Mouse (Mus musculus): Measurements from ENCODE around the gene Slc16a6. TPM values are rescaled to one million over a fixed set of nuclear protein-coding genes. Genes with fewer than 3 reads are reported as not detected.
A peak's percentile ranks its signal among the peaks of the same experiment; 100 is the strongest.

The Slc16a6 gene
- 5.2 and 7.0 TPM in 2 replicates for polyA plus RNA-seq (2015; fragmentation: Nextera tagmentation; extraction: Ambion mirVana)

- peak; percentile 82 for ATAC-seq (replicated peaks; ENCODE audit: extremely low read depth, insufficient read depth, low FRiP score)
- WGBS: under 1% methylated on average over 101 of the region's 111 CpGs
- H3K4me3 ChIP-seq (ENCODE audit: low read length): peak within 1 kb of the TSS; percentile 70
- peak within 1 kb of the TSS; percentile 75 for H3K27ac ChIP-seq (ENCODE audit: low read length)
- peaks cover 3% of the 10 kb centered on the region; the same call in 1 of the 2 replicates for H3K27me3 ChIP-seq (ENCODE audit: control insufficient read depth, insufficient read depth, low read length)
- peak within 1 kb of the TSS; percentile 77 for H3K4me2 ChIP-seq (ENCODE audit: low read depth, low read length)
- peaks cover 6% of the 10 kb centered on the region; the same call in 1 of the 2 replicates for H3K4me1 ChIP-seq (ENCODE audit: control insufficient read depth, insufficient read depth, low read length)
- peak within 1 kb of the TSS; percentile 83 for H3K9ac ChIP-seq (ENCODE audit: low read length)
- no peaks in the 10 kb centered on the region for H3K36me3 ChIP-seq (ENCODE audit: control insufficient read depth, insufficient read depth)
- H3K9me3 ChIP-seq (replicated peaks; ENCODE audit: control insufficient read depth, low read length): no peaks in the 10 kb centered on the region
Measured at GRCm38 (mm10) chr11:109473171-109474085, at the start of gene Slc16a6, which contains the start of gene Arsg. Gene Slc16a6 (minus strand): TSS chr11:109473598. Gene Arsg (plus strand): TSS chr11:109473374.

GRCm38 (mm10) chr11:109520958-109521357 is 47.6 kb upstream of the Slc16a6 start:
- Histone ChIP-seq H3K4me1 (ENCODE audit: control insufficient read depth, insufficient read depth, low read length) (no peaks in the 10 kb centered on the region), H3K9me3 (replicated peaks; ENCODE audit: control insufficient read depth, low read length) (no peaks in the 10 kb centered on the region), H3K4me3 (ENCODE audit: low read length) (no peak overlapping the region), H3K4me2 (ENCODE audit: low read depth, low read length) (no peak overlapping the region), H3K27ac (ENCODE audit: low read length) (no peak overlapping the region), H3K36me3 (ENCODE audit: control insufficient read depth, insufficient read depth) (no peaks in the 10 kb centered on the region), H3K27me3 (ENCODE audit: control insufficient read depth, insufficient read depth, low read length) (no peaks in the 10 kb centered on the region), H3K9ac (ENCODE audit: low read length) (no peak overlapping the region)
- WGBS: 41% methylated on average over 7 of the region's 7 CpGs
- no peak for ATAC-seq (replicated peaks; ENCODE audit: extremely low read depth, insufficient read depth, low FRiP score)

- no peaks in the 10 kb centered on the region for H3K9me3 ChIP-seq (replicated peaks; ENCODE audit: control insufficient read depth, low read length)
- H3K27ac ChIP-seq (ENCODE audit: low read length): no peak overlapping the region
- no peak for ATAC-seq (replicated peaks; ENCODE audit: extremely low read depth, insufficient read depth, low FRiP score)
- no peak overlapping the region for H3K9ac ChIP-seq (ENCODE audit: low read length)
- no peak overlapping the region for H3K4me3 ChIP-seq (ENCODE audit: low read length)
- WGBS: 84% methylated on average over 3 of the region's 3 CpGs
- H3K36me3 ChIP-seq (ENCODE audit: control insufficient read depth, insufficient read depth): no peaks in the 10 kb centered on the region
- no peaks in the 10 kb centered on the region for H3K27me3 ChIP-seq (ENCODE audit: control insufficient read depth, insufficient read depth, low read length)
- no peak overlapping the region for H3K4me2 ChIP-seq (ENCODE audit: low read depth, low read length)
- no peaks in the 10 kb centered on the region for H3K4me1 ChIP-seq (ENCODE audit: control insufficient read depth, insufficient read depth, low read length)
Measured at GRCm38 (mm10) chr11:109517816-109518215, 44.4 kb upstream of the Slc16a6 start.

- 82% methylated on average over 11 of the region's 11 CpGs for WGBS
- Histone ChIP-seq H3K27me3 (ENCODE audit: control insufficient read depth, insufficient read depth, low read length) (no peaks in the 10 kb centered on the region), H3K4me1 (ENCODE audit: control insufficient read depth, insufficient read depth, low read length) (no peaks in the 10 kb centered on the region), H3K9me3 (replicated peaks; ENCODE audit: control insufficient read depth, low read length) (no peaks in the 10 kb centered on the region), H3K4me3 (ENCODE audit: low read length) (no peak overlapping the region), H3K9ac (ENCODE audit: low read length) (no peak overlapping the region), H3K4me2 (ENCODE audit: low read depth, low read length) (no peak overlapping the region), H3K36me3 (ENCODE audit: control insufficient read depth, insufficient read depth) (no peaks in the 10 kb centered on the region), H3K27ac (ENCODE audit: low read length) (no peak overlapping the region)
- ATAC-seq (replicated peaks; ENCODE audit: extremely low read depth, insufficient read depth, low FRiP score): no peak
Measured at GRCm38 (mm10) chr11:109517330-109517729, 43.9 kb upstream of the Slc16a6 start.

GRCm38 (mm10) chr11:109514064-109514612 is 40.7 kb upstream of the Slc16a6 start:
- H3K9me3 ChIP-seq (replicated peaks; ENCODE audit: control insufficient read depth, low read length): no peaks in the 10 kb centered on the region
- no peaks in the 10 kb centered on the region for H3K36me3 ChIP-seq (ENCODE audit: control insufficient read depth, insufficient read depth)
- H3K4me2 ChIP-seq (ENCODE audit: low read depth, low read length): no peak overlapping the region
- H3K27me3 ChIP-seq (ENCODE audit: control insufficient read depth, insufficient read depth, low read length): no peaks in the 10 kb centered on the region
- H3K4me3 ChIP-seq (ENCODE audit: low read length): no peak overlapping the region
- H3K27ac ChIP-seq (ENCODE audit: low read length): no peak overlapping the region
- WGBS: 66% methylated on average over 3 of the region's 3 CpGs
- no peak for ATAC-seq (replicated peaks; ENCODE audit: extremely low read depth, insufficient read depth, low FRiP score)
- no peaks in the 10 kb centered on the region for H3K4me1 ChIP-seq (ENCODE audit: control insufficient read depth, insufficient read depth, low read length)
- no peak overlapping the region for H3K9ac ChIP-seq (ENCODE audit: low read length)

- no peak for ATAC-seq (replicated peaks; ENCODE audit: extremely low read depth, insufficient read depth, low FRiP score)
- Histone ChIP-seq H3K36me3 (ENCODE audit: control insufficient read depth, insufficient read depth) (no peaks in the 10 kb centered on the region), H3K27me3 (ENCODE audit: control insufficient read depth, insufficient read depth, low read length) (no peaks in the 10 kb centered on the region), H3K9ac (ENCODE audit: low read length) (no peak overlapping the region), H3K9me3 (replicated peaks; ENCODE audit: control insufficient read depth, low read length) (no peaks in the 10 kb centered on the region), H3K4me1 (ENCODE audit: control insufficient read depth, insufficient read depth, low read length) (no peaks in the 10 kb centered on the region), H3K4me3 (ENCODE audit: low read length) (no peak overlapping the region), H3K27ac (ENCODE audit: low read length) (no peak overlapping the region), H3K4me2 (ENCODE audit: low read depth, low read length) (no peak overlapping the region)
- 80% methylated on average over 16 of the region's 16 CpGs for WGBS
Measured at GRCm38 (mm10) chr11:109512995-109513675, 39.7 kb upstream of the Slc16a6 start.

GRCm38 (mm10) chr11:109507068-109507467 is 33.7 kb upstream of the Slc16a6 start:
- WGBS: 55% methylated on average over 3 of the region's 3 CpGs
- H3K4me1 ChIP-seq (ENCODE audit: control insufficient read depth, insufficient read depth, low read length): no peaks in the 10 kb centered on the region

GRCm38 (mm10) chr11:109505823-109506222 is 32.4 kb upstream of the Slc16a6 start:
- WGBS: 95% methylated on average over 4 of the region's 4 CpGs
- H3K9ac ChIP-seq (ENCODE audit: low read length): no peak overlapping the region
- H3K27me3 ChIP-seq (ENCODE audit: control insufficient read depth, insufficient read depth, low read length): no peaks in the 10 kb centered on the region
- no peak overlapping the region for H3K4me2 ChIP-seq (ENCODE audit: low read depth, low read length)
- 0 out of 2 replicates have a peak, but pooled peaks cover 4% of the 10 kb centered on the region for H3K9me3 ChIP-seq (replicated peaks; ENCODE audit: control insufficient read depth, low read length)
- ATAC-seq (replicated peaks; ENCODE audit: extremely low read depth, insufficient read depth, low FRiP score): no peak
- H3K4me3 ChIP-seq (ENCODE audit: low read length): no peak overlapping the region
- H3K36me3 ChIP-seq (ENCODE audit: control insufficient read depth, insufficient read depth): no peaks in the 10 kb centered on the region
- no peak overlapping the region for H3K27ac ChIP-seq (ENCODE audit: low read length)
- H3K4me1 ChIP-seq (ENCODE audit: control insufficient read depth, insufficient read depth, low read length): no peaks in the 10 kb centered on the region

More at GRCm38 (mm10) chr11:109507068-109507467, 33.7 kb upstream of the Slc16a6 start:
- Histone ChIP-seq H3K4me2 (ENCODE audit: low read depth, low read length) (no peak overlapping the region), H3K4me3 (ENCODE audit: low read length) (no peak overlapping the region), H3K27me3 (ENCODE audit: control insufficient read depth, insufficient read depth, low read length) (no peaks in the 10 kb centered on the region), H3K27ac (ENCODE audit: low read length) (no peak overlapping the region), H3K36me3 (ENCODE audit: control insufficient read depth, insufficient read depth) (no peaks in the 10 kb centered on the region), H3K9ac (ENCODE audit: low read length) (no peak overlapping the region), H3K9me3 (replicated peaks; ENCODE audit: control insufficient read depth, low read length) (0 out of 2 replicates have a peak, but pooled peaks cover 4% of the 10 kb centered on the region)
- no peak for ATAC-seq (replicated peaks; ENCODE audit: extremely low read depth, insufficient read depth, low FRiP score)

Measured in heart, embryonic 16.5 days (tissue).